Mouse (Mus musculus): ENCODE measurements at regions not wholly inside any gene's neighbourhood (a gene's known extent, or its start where the extent isn't known, plus 50 kb on each side); places are given as distances from the start of the nearest gene placed in this dataset.

GRCm38 (mm10) chr11:79778522-79778921 is 183.7 kb downstream of the Utp6 start:
- ATAC-seq = no peak
- H3K4me1 ChIP-seq (replicated peaks; ENCODE audit: control insufficient read depth, insufficient read depth, low read length) = peaks cover 12% of the 10 kb centered on the region; the same call in 1 of the 2 replicates
- H3K4me3 ChIP-seq (ENCODE audit: low read depth, low read length) = no peak overlapping the region
- no peak overlapping the region for H3K4me2 ChIP-seq (replicated peaks; ENCODE audit: low read depth)
- no peaks in the 10 kb centered on the region for H3K27me3 ChIP-seq (replicated peaks; ENCODE audit: control insufficient read depth, insufficient read depth, low read length)
- no peak overlapping the region for H3K9ac ChIP-seq (ENCODE audit: low read depth, low read length)
- H3K9me3 ChIP-seq (ENCODE audit: control insufficient read depth) = no peaks in the 10 kb centered on the region
- no peaks in the 10 kb centered on the region for H3K36me3 ChIP-seq (ENCODE audit: control insufficient read depth, insufficient read depth)
- no peak for TF ChIP-seq CTCF (IDR thresholded peaks at IDR 0.05; ENCODE audit: low read depth)
- WGBS = 66% methylated on average over 5 of the region's 5 CpGs
- no peak overlapping the region for H3K27ac ChIP-seq (ENCODE audit: low read depth, low read length)

GRCm38 (mm10) chr11:79777988-79778387 is 184.2 kb downstream of the Utp6 start:
- 43% methylated on average over 2 of the region's 2 CpGs for WGBS
- Histone ChIP-seq H3K9ac (ENCODE audit: low read depth, low read length) (no peak overlapping the region), H3K4me3 (ENCODE audit: low read depth, low read length) (no peak overlapping the region), H3K9me3 (ENCODE audit: control insufficient read depth) (no peaks in the 10 kb centered on the region), H3K36me3 (ENCODE audit: control insufficient read depth, insufficient read depth) (no peaks in the 10 kb centered on the region), H3K4me2 (replicated peaks; ENCODE audit: low read depth) (no peak overlapping the region), H3K4me1 (replicated peaks; ENCODE audit: control insufficient read depth, insufficient read depth, low read length) (peaks cover 12% of the 10 kb centered on the region; the same call in 1 of the 2 replicates), H3K27me3 (replicated peaks; ENCODE audit: control insufficient read depth, insufficient read depth, low read length) (no peaks in the 10 kb centered on the region), H3K27ac (ENCODE audit: low read depth, low read length) (no peak overlapping the region)
- no peak for TF ChIP-seq CTCF (IDR thresholded peaks at IDR 0.05; ENCODE audit: low read depth)
- 0 out of 2 replicates have a peak, but pooled peaks have one; percentile 9 for ATAC-seq

GRCm38 (mm10) chr11:79776577-79776976 is 185.6 kb downstream of the Rab11fip4 start:
- H3K4me1 ChIP-seq (replicated peaks; ENCODE audit: control insufficient read depth, insufficient read depth, low read length) = peaks cover 12% of the 10 kb centered on the region; the same call in 1 of the 2 replicates

GRCm38 (mm10) chr11:79773755-79774154 is 182.7 kb downstream of the Rab11fip4 start:
- Histone ChIP-seq H3K27ac (ENCODE audit: low read depth, low read length) (peak overlapping the region; percentile 46; the same call in 1 of the 2 replicates), H3K9ac (ENCODE audit: low read depth, low read length) (no peak overlapping the region)
- no peak for ATAC-seq

More at GRCm38 (mm10) chr11:79776577-79776976, 185.6 kb downstream of the Rab11fip4 start:
- Histone ChIP-seq H3K27me3 (replicated peaks; ENCODE audit: control insufficient read depth, insufficient read depth, low read length) (no peaks in the 10 kb centered on the region), H3K9ac (ENCODE audit: low read depth, low read length) (no peak overlapping the region), H3K9me3 (ENCODE audit: control insufficient read depth) (no peaks in the 10 kb centered on the region), H3K4me3 (ENCODE audit: low read depth, low read length) (no peak overlapping the region), H3K36me3 (ENCODE audit: control insufficient read depth, insufficient read depth) (no peaks in the 10 kb centered on the region), H3K27ac (ENCODE audit: low read depth, low read length) (no peak overlapping the region), H3K4me2 (replicated peaks; ENCODE audit: low read depth) (no peak overlapping the region)
- no peak for ATAC-seq
- 67% methylated on average over 6 of the region's 6 CpGs for whole genome bisulfite sequencing
- no peak for TF ChIP-seq CTCF (IDR thresholded peaks at IDR 0.05; ENCODE audit: low read depth)

GRCm38 (mm10) chr11:79771431-79771830 is 180.4 kb downstream of the Rab11fip4 start:
- H3K9me3 ChIP-seq (ENCODE audit: control insufficient read depth) = no peaks in the 10 kb centered on the region
- H3K27ac ChIP-seq (ENCODE audit: low read depth, low read length) = peak overlapping the region; percentile 85
- peak; percentile 99 for ATAC-seq
- H3K4me3 ChIP-seq (ENCODE audit: low read depth, low read length) = no peak overlapping the region
- H3K4me2 ChIP-seq (replicated peaks; ENCODE audit: low read depth) = 0 out of 2 replicates have a peak overlapping the region, but pooled peaks have one; percentile 0
- H3K27me3 ChIP-seq (replicated peaks; ENCODE audit: control insufficient read depth, insufficient read depth, low read length) = no peaks in the 10 kb centered on the region
- WGBS = 9% methylated on average over 3 of the region's 3 CpGs
- peaks cover 10% of the 10 kb centered on the region; the same call in 1 of the 2 replicates for H3K4me1 ChIP-seq (replicated peaks; ENCODE audit: control insufficient read depth, insufficient read depth, low read length)
- 0 out of 2 replicates have a peak, but pooled peaks have one; percentile 2 for TF ChIP-seq CTCF (IDR thresholded peaks at IDR 0.05; ENCODE audit: low read depth)
- H3K36me3 ChIP-seq (ENCODE audit: control insufficient read depth, insufficient read depth) = no peaks in the 10 kb centered on the region
- no peak overlapping the region for H3K9ac ChIP-seq (ENCODE audit: low read depth, low read length)

More at GRCm38 (mm10) chr11:79773755-79774154, 182.7 kb downstream of the Rab11fip4 start:
- Histone ChIP-seq H3K4me1 (replicated peaks; ENCODE audit: control insufficient read depth, insufficient read depth, low read length) (peaks cover 14% of the 10 kb centered on the region), H3K36me3 (ENCODE audit: control insufficient read depth, insufficient read depth) (no peaks in the 10 kb centered on the region), H3K4me2 (replicated peaks; ENCODE audit: low read depth) (no peak overlapping the region), H3K27me3 (replicated peaks; ENCODE audit: control insufficient read depth, insufficient read depth, low read length) (no peaks in the 10 kb centered on the region), H3K9me3 (ENCODE audit: control insufficient read depth) (no peaks in the 10 kb centered on the region), H3K4me3 (ENCODE audit: low read depth, low read length) (no peak overlapping the region)
- 23% methylated on average over 1 of the region's 1 CpGs for WGBS
- no peak for TF ChIP-seq CTCF (IDR thresholded peaks at IDR 0.05; ENCODE audit: low read depth)

GRCm38 (mm10) chr11:79767111-79767510 is 176.1 kb downstream of the Rab11fip4 start:
- no peak overlapping the region for H3K4me3 ChIP-seq (ENCODE audit: low read depth, low read length)
- H3K4me2 ChIP-seq (replicated peaks; ENCODE audit: low read depth) = no peak overlapping the region
- ATAC-seq = no peak
- peaks cover 4% of the 10 kb centered on the region; the same call in 1 of the 2 replicates for H3K4me1 ChIP-seq (replicated peaks; ENCODE audit: control insufficient read depth, insufficient read depth, low read length)
- no peaks in the 10 kb centered on the region for H3K36me3 ChIP-seq (ENCODE audit: control insufficient read depth, insufficient read depth)
- 87% methylated on average over 5 of the region's 5 CpGs for WGBS
- H3K27me3 ChIP-seq (replicated peaks; ENCODE audit: control insufficient read depth, insufficient read depth, low read length) = no peaks in the 10 kb centered on the region
- no peak overlapping the region for H3K27ac ChIP-seq (ENCODE audit: low read depth, low read length)
- H3K9ac ChIP-seq (ENCODE audit: low read depth, low read length) = no peak overlapping the region
- TF ChIP-seq CTCF (IDR thresholded peaks at IDR 0.05; ENCODE audit: low read depth) = no peak
- no peaks in the 10 kb centered on the region for H3K9me3 ChIP-seq (ENCODE audit: control insufficient read depth)
